Mouse (Mus musculus) left cerebral cortex, postnatal 14 days (tissue): ENCODE results near the gene Ttc38. TPM values are rescaled to one million over a fixed set of nuclear protein-coding genes. Genes with fewer than 3 reads are reported as not detected.
A peak's percentile ranks its signal among the peaks of the same experiment; 100 is the strongest.

ENCODE experiments used
- DNase-seq, 2 experiments: peaks; one replicate each; pipeline ENCODE4 v3.0.0; 2021 to 2022; ENCODE audit warnings: low spot score in 2 of 2, mixed read lengths in 1 of 2
- intact Hi-C: fragments of 180-260 bp; cut with DNase I; formaldehyde crosslinking; loops from one replicate; pipeline ENCODE4 v1.15.1; 2025
- total RNA-seq, 2 experiments: library from RNA; stranded (reverse); gene quantifications; 2 replicates each; pipeline ENCODE4 v1.2.3; 2021

Gene Ttc38
- total RNA-seq, 2 experiments from 2014 or later = 4.6 to 4.7 TPM

DNA sequence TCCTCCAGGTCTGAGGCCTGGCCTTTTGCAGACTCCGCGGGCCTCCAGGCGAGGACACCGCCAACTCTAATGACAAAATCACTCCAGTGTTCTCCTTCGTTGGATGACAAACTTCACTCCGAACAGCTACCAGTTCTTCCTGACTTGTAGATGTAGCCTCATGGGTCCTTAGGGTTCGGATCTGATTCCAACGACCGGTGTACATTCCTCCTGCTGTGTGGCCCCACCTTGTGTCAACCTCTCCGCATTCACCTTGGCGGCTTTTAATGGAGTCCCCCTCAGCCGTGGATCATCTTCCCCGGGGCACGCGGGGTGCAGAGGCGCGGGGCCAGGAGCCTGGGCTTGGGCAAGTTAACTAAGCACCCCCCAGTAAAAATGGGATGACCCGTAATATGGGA lies 47.4 kb downstream of the Ttc38 start:
- no peak for DNase-seq
- intact Hi-C loops = loop anchor here (5.0 kb wide), 1 partner anchor 267 kb away; no protein-coding TSS in a partner anchor

- DNase-seq = no peak
- intact Hi-C loops = no loop called here
Observed at GRCm38 (mm10) chr15:85885606-85886005, 53.5 kb downstream of the Ttc38 start.

DNA sequence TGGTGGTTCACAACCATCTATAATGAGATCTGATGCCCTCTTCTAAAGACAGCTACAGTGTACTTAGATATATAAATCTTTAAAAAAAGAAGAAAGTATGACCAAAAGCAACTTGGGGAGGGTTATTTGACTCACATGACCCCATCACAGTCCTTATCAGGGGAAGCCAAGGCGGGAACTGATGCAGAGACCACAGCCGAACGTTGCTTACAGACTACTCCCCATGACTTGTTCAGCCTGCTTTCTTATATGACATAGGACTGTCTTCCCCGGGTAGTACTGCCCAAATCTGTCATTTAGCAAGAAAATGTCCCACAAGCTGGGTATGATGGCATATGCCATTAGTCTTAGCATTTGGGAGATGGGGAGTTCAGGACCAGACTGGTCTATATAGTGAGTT lies 57.1 kb downstream of the Ttc38 start:
- intact Hi-C loops = no loop called here
- no peak for DNase-seq

- intact Hi-C loops = no loop called here
- DNase-seq = no peak
Observed at GRCm38 (mm10) chr15:85891971-85892370, 59.9 kb downstream of the Ttc38 start.

- intact Hi-C loops = no loop called here
- DNase-seq = no peak
Observed at GRCm38 (mm10) chr15:85892498-85893118, 60.5 kb downstream of the Ttc38 start.

DNA sequence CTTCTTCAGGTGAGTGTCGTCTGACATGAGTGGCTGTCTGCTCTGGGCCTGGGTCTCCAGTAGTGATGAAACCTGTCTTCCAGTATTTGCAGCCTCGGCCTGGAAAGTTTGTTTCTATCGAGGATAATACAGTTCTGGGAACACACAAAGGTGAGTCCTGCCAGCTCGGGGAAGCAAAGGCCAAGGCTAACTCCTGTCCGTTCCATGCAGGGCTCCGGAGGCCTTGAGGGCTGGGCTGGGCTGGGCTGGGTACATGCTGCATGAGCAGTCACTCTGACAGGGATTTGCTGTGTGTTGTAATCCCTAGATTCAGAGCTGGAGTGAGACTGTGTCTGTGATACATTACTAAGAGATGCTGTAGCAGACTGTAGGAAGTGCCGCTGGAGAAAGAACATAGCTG lies 61.8 kb downstream of the Ttc38 start:
- no peak for DNase-seq
- intact Hi-C loops = no loop called here

- intact Hi-C loops = loop anchor here (1.0 to 5.0 kb wide), 2 partner anchors 143 to 241 kb away; no protein-coding TSS in a partner anchor
- DNase-seq = peak; percentile 77 to 87
Observed at GRCm38 (mm10) chr15:85896284-85896683, 64.2 kb downstream of the Ttc38 start.

DNA sequence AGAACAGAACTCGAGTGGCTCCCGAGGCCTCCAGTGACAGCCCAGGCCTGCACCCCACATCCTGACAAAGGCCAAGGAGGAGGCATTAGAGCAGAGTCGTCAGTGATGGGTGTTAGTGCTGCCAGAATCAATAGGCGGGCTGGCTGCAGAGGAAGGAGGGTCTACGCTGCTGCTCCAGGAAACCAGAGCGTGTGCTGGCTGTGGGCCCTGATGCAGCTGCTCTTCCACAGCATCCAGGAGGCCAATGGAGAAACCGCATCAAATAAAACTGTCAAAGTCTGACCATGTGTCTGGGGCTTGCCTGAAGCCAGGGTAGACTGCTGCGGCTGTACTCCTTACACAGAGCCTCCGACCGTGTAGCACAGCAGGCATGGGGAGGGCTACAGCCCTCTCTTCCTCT lies 65.0 kb downstream of the Ttc38 start:
- no peak for DNase-seq

DNA sequence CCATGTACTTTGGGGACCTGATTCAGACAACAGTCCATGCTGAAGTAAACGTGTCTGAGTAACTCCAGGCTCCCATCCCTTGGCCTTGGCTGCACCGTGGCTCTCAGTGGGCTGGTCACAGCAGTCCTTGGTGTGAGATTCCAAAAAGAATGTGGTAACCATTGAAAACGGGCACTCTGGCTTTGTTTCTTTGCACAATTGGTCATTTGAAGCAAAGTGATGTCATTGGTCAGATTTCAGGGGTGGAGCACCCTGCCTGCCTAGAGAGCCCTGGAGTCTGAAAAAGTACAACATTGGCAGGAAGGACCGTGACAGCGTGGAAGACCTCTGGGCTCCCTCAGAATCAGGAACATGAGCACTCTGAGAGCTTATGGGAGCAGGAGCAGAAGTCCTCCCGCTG lies 67.3 kb downstream of the Ttc38 start:
- intact Hi-C loops = loop anchor here (5.0 kb wide), 1 partner anchor 238 kb away; no protein-coding TSS in a partner anchor
- no peak for DNase-seq

More for the DNA sequence above, 65.0 kb downstream of the Ttc38 start:
- intact Hi-C loops = loop anchor here (5.0 kb wide), 1 partner anchor 240 kb away; no protein-coding TSS in a partner anchor

DNA sequence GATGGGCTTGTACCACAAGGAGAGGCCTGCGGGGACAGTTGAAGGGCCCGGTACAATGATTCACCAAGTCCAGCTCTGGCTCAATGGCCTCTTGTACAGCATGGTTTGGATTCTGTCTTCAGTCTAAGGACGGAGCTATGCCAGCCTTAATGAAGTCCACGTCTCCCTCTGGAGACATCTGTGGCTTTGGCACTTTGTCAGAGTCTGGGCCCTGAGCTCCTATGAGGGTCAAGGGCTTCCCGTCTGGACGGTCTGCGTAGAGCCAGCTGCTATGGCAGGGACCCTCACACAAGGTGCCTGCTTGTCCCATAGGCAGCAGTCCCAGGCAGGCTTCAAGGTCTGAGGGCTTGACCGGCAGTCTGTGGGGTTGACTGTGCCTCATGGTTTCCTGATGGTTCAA lies 68.2 kb downstream of the Ttc38 start:
- intact Hi-C loops = no loop called here
- no peak for DNase-seq

DNA sequence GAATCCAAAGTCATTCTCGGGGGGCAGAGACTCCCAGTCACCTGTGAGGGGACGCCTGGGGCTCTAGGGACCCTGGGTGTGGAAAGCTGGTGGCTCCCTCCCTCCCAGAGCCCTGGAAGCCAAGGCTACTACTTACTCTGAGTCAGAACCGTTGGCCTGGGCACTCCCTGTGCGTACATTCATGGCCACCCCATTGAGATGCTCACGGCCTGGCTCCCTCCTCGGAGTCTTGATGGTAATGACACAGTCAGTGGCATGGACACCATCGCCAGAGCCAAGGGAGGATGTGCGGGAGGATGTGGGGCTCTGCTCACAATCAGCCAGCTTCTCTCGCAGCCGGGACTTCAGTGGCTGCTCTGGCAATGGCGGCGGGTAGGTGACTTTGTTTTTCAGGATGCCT lies 68.7 kb downstream of the Ttc38 start:
- intact Hi-C loops = no loop called here
- DNase-seq = no peak

GRCm38 (mm10) chr15:85902505-85902904 lies 70.4 kb downstream of the Ttc38 start:
- intact Hi-C loops = no loop called here
- DNase-seq = no peak

DNA sequence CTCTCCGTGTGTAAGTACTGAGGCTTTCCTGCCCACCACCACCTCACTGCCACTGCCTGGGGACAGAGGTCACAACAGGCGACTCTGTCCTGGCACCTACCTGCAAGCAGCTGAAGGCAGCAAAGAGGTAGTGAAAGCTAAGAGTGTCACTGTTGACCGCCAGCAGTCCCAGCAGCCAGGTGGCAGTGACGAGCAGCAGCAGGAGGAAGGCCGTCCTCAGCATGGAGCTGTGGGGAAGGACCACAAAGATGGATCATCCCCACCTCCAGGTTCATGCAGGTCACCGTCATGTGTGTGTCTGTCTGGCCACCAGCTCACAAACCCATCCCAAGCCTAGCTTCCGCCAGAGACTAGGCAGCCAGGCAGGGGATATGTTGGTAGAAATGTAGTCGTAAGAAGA lies 71.7 kb downstream of the Ttc38 start:
- DNase-seq = no peak
- intact Hi-C loops = no loop called here

Other genes starting within 250 kb of the Ttc38 start
- gene Wnt7b, start 249.8 kb upstream of the Ttc38 start, total RNA-seq = 10 to 100 TPM; 33.8 to 41.3 TPM
- 1 to 10 TPM; 3.7 to 4.6 TPM for gene Ppara, start 97.3 kb upstream of the Ttc38 start, total RNA-seq
- 10 to 100 TPM; 21.7 to 22.2 TPM for gene Cdpf1, start 20.6 kb upstream of the Ttc38 start, total RNA-seq
- under 1 TPM; 0.34 to 0.51 TPM for gene Pkdrej, start 10.6 kb upstream of the Ttc38 start, total RNA-seq
- gene Gtse1, start 27.4 kb downstream of the Ttc38 start, total RNA-seq = under 1 TPM; 0.76 to 0.90 TPM
- gene Trmu, start 47.0 kb downstream of the Ttc38 start, total RNA-seq = 10 to 100 TPM; 29.4 to 32.2 TPM
- 1 to 10 TPM; 2.2 to 3.1 TPM for gene Celsr1, start 201.5 kb downstream of the Ttc38 start, total RNA-seq
- 10 to 100 TPM; 37.2 to 44.3 TPM for gene Gramd4, start 225.4 kb downstream of the Ttc38 start, total RNA-seq